Mouse (Mus musculus): ENCODE results near the gene Pappa. TPM values are rescaled to one million over a fixed set of nuclear protein-coding genes. Genes with fewer than 3 reads are reported as not detected.
A peak's percentile ranks its signal among the peaks of the same experiment; 100 is the strongest.

Gene Pappa
- polyA plus RNA-seq, 1 experiment from 2014 or later, result 0.50 TPM

DNA sequence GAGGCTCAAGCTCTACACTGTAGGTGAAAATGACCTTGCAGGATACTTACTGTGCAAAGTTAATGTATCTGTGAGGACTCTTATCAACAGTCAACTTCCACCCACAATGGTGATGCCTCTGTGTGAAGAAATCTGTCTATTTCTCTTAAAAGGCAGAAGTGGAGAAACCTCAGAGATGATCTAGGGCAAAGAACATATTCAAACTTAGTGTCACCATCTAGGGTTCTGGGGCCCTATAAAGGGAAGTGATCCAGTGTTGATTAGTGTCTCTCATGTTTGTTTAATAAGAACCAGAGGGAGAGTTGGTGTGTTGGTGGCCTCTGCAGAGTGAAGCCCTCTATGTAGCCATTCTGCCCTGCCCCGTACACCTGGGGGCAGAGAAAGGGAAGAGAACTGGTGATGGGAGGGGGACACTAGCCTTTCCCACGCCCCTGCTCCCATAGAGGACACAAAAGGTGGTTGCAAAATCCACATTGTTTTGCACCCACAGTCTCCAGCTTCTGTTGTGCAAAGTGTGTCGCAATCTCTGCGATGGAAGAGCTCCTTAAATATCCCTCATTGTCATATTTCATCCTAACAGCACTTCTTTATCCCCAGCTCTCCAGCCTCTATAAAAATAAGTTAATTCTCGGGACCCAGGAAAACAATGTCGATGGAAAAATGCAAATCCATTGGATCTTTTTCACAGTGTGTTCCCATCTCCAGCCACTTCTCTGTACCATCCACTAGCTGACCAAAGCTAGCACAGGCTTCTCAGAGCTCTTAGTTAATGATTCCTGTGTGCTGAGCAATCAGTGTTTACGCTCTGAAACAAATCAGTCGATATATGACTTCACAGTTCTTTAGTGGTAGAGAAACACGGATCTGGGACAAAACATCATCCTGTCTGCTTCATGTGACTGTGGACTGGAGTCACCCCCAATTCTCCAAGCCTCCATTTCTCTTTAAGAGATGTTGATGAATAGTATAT lies 174.5 kb downstream of the Pappa start:
- no peak overlapping the region for H3K4me3 ChIP-seq
- H3K4me1 ChIP-seq (replicated peaks), result 0 out of 2 replicates have a peak, but pooled peaks cover 6% of the 10 kb centered on the region
- no peak overlapping the region for H3K9ac ChIP-seq
- no peak overlapping the region for H3K4me2 ChIP-seq
- no peaks in the 10 kb centered on the region for H3K9me3 ChIP-seq (replicated peaks)
- H3K27ac ChIP-seq, result no peak overlapping the region
- H3K36me3 ChIP-seq, result no peaks in the 10 kb centered on the region
- no peaks in the 10 kb centered on the region for H3K27me3 ChIP-seq
- WGBS, result 82% methylated on average over 9 of the region's 9 CpGs
- no peak for ATAC-seq (replicated peaks; ENCODE audit: insufficient number of reproducible peaks, insufficient read depth, low FRiP score, low read depth)

- 73% methylated on average over 1 of the region's 1 CpGs for WGBS
- Histone ChIP-seq H3K4me1 (replicated peaks) (0 out of 2 replicates have a peak, but pooled peaks cover 6% of the 10 kb centered on the region), H3K27ac (no peak overlapping the region), H3K4me2 (no peak overlapping the region), H3K27me3 (no peaks in the 10 kb centered on the region), H3K4me3 (no peak overlapping the region), H3K9ac (no peak overlapping the region), H3K36me3 (no peaks in the 10 kb centered on the region), H3K9me3 (replicated peaks) (no peaks in the 10 kb centered on the region)
- ATAC-seq (replicated peaks; ENCODE audit: insufficient number of reproducible peaks, insufficient read depth, low FRiP score, low read depth), result no peak
Observed at GRCm38 (mm10) chr4:65299365-65299764, 175.4 kb downstream of the Pappa start.

DNA sequence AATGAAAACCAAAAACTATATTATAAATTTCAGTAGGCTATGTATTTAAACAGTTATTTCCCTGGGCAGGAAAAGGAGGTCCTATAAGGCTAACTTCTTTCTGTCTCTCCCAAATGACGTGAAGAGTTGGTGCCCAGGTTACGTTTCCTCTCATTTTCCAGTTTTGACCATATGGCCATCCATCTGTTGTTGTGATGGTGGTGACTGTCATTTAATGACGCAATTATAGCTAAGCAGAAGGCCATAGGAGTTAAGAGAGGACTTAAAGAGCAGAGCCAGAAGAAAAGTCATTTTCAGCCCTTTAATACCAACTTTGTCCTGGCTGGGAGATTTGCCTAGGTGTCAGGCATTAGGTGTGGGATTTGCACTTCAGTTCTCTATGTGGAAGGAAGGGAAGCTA lies 176.5 kb downstream of the Pappa start:
- H3K9ac ChIP-seq, result no peak overlapping the region
- no peaks in the 10 kb centered on the region for H3K36me3 ChIP-seq
- no peak for ATAC-seq (replicated peaks; ENCODE audit: insufficient number of reproducible peaks, insufficient read depth, low FRiP score, low read depth)
- H3K4me2 ChIP-seq, result no peak overlapping the region
- 0 out of 2 replicates have a peak, but pooled peaks cover 6% of the 10 kb centered on the region for H3K4me1 ChIP-seq (replicated peaks)
- WGBS, result 77% methylated on average over 3 of the region's 3 CpGs
- H3K9me3 ChIP-seq (replicated peaks), result no peaks in the 10 kb centered on the region
- no peak overlapping the region for H3K4me3 ChIP-seq
- no peak overlapping the region for H3K27ac ChIP-seq
- H3K27me3 ChIP-seq, result no peaks in the 10 kb centered on the region

DNA sequence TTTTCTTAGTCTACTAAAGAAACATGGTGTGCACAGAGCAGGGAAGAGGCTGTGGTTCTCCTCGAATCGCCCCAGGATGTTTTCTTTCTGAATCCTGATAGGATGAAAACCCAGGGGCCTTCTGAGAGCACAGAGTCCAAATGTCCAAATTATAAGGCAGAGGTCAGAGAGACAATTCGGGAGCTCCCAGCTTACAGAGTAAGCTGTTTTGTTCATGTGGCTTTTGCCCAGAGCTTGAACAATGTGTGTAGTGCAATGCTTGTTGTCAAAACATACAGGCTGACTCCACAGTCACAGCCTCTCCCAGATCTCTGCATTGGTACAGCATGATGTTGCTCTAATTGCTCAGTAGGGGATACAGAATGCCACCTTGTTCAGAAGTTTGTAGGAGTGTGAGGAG lies 178.7 kb downstream of the Pappa start:
- ATAC-seq (replicated peaks; ENCODE audit: insufficient number of reproducible peaks, insufficient read depth, low FRiP score, low read depth), result no peak
- H3K36me3 ChIP-seq, result no peaks in the 10 kb centered on the region
- H3K9me3 ChIP-seq (replicated peaks), result no peaks in the 10 kb centered on the region
- no peak overlapping the region for H3K4me2 ChIP-seq
- H3K9ac ChIP-seq, result no peak overlapping the region
- no peak overlapping the region for H3K4me3 ChIP-seq
- H3K4me1 ChIP-seq (replicated peaks), result no peaks in the 10 kb centered on the region
- H3K27ac ChIP-seq, result no peak overlapping the region
- WGBS, result 57% methylated on average over 3 of the region's 3 CpGs
- H3K27me3 ChIP-seq, result no peaks in the 10 kb centered on the region

GRCm38 (mm10) chr4:65317877-65318525 lies 194.0 kb downstream of the Pappa start:
- Histone ChIP-seq H3K27me3 (no peaks in the 10 kb centered on the region), H3K4me3 (no peak overlapping the region), H3K9ac (no peak overlapping the region), H3K4me1 (replicated peaks) (no peaks in the 10 kb centered on the region), H3K27ac (no peak overlapping the region), H3K36me3 (no peaks in the 10 kb centered on the region), H3K9me3 (replicated peaks) (no peaks in the 10 kb centered on the region), H3K4me2 (no peak overlapping the region)
- WGBS, result 53% methylated on average over 10 of the region's 10 CpGs
- ATAC-seq (replicated peaks; ENCODE audit: insufficient number of reproducible peaks, insufficient read depth, low FRiP score, low read depth), result peak; percentile 67

- no peak for ATAC-seq (replicated peaks; ENCODE audit: insufficient number of reproducible peaks, insufficient read depth, low FRiP score, low read depth)
- Histone ChIP-seq H3K4me1 (replicated peaks) (no peaks in the 10 kb centered on the region), H3K36me3 (no peaks in the 10 kb centered on the region), H3K4me3 (no peak overlapping the region), H3K27ac (no peak overlapping the region), H3K9me3 (replicated peaks) (no peaks in the 10 kb centered on the region), H3K4me2 (no peak overlapping the region), H3K27me3 (no peaks in the 10 kb centered on the region), H3K9ac (no peak overlapping the region)
- WGBS, result 75% methylated on average over 4 of the region's 4 CpGs
Observed at GRCm38 (mm10) chr4:65321340-65321739, 197.4 kb downstream of the Pappa start.

- Histone ChIP-seq H3K4me1 (replicated peaks) (no peaks in the 10 kb centered on the region), H3K27me3 (no peaks in the 10 kb centered on the region), H3K36me3 (no peaks in the 10 kb centered on the region), H3K9me3 (replicated peaks) (no peaks in the 10 kb centered on the region), H3K4me2 (no peak overlapping the region), H3K9ac (no peak overlapping the region), H3K27ac (no peak overlapping the region), H3K4me3 (no peak overlapping the region)
- no peak for ATAC-seq (replicated peaks; ENCODE audit: insufficient number of reproducible peaks, insufficient read depth, low FRiP score, low read depth)
- WGBS, result 77% methylated on average over 1 of the region's 1 CpGs
Observed at GRCm38 (mm10) chr4:65321959-65322358, 198.0 kb downstream of the Pappa start.

GRCm38 (mm10) chr4:65325816-65326215 lies 201.8 kb downstream of the Pappa start:
- H3K4me3 ChIP-seq, result no peak overlapping the region
- H3K4me1 ChIP-seq (replicated peaks), result no peaks in the 10 kb centered on the region
- no peak overlapping the region for H3K27ac ChIP-seq
- no peak for ATAC-seq (replicated peaks; ENCODE audit: insufficient number of reproducible peaks, insufficient read depth, low FRiP score, low read depth)
- H3K27me3 ChIP-seq, result no peaks in the 10 kb centered on the region
- H3K36me3 ChIP-seq, result no peaks in the 10 kb centered on the region
- 89% methylated on average over 2 of the region's 2 CpGs for WGBS
- no peak overlapping the region for H3K4me2 ChIP-seq
- H3K9ac ChIP-seq, result no peak overlapping the region
- H3K9me3 ChIP-seq (replicated peaks), result no peaks in the 10 kb centered on the region

DNA sequence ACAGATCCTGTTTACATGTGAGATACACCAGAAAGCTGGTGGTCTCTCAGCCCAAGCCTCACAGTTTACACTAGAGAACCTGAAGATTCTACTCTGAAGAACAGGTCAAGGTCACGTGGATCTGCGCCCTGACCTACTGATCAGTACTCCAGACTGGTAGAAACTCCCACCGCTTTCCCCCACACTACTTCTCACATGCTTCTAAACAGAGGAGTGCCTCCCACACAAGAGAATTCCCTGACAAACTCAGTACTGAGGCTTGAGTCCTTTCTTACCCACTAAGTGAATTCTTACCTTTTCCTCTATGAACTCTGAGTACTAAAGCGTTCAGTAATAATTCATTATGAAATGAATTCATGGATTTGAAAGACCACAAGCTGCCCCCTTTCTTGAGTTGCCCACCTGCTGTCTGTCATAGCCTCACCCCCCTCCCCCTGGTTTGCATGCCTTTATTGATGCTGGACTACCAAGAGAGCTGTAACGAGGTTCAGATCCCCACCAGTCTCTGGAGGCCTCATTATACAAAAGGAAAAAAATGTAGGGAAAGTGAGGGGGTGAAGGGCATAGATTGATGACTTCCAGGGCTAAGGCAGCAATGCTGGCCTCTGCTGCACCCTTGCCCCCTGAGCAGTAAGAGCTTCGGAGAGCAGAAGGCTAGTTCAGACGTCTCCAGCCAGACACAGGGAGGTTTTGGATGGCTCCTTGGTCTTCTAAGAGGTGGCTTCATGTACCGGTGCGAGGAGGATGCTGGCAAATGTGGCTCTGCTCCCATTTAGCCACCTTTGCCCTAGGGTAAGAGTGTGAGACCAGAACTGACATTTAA lies 204.7 kb downstream of the Pappa start:
- no peaks in the 10 kb centered on the region for H3K36me3 ChIP-seq
- ATAC-seq (replicated peaks; ENCODE audit: insufficient number of reproducible peaks, insufficient read depth, low FRiP score, low read depth), result no peak
- WGBS, result 69% methylated on average over 9 of the region's 9 CpGs
- H3K9ac ChIP-seq, result no peak overlapping the region
- H3K4me3 ChIP-seq, result no peak overlapping the region
- H3K27me3 ChIP-seq, result no peaks in the 10 kb centered on the region
- H3K4me1 ChIP-seq (replicated peaks), result no peaks in the 10 kb centered on the region
- H3K27ac ChIP-seq, result no peak overlapping the region
- H3K4me2 ChIP-seq, result no peak overlapping the region
- H3K9me3 ChIP-seq (replicated peaks), result no peaks in the 10 kb centered on the region

DNA sequence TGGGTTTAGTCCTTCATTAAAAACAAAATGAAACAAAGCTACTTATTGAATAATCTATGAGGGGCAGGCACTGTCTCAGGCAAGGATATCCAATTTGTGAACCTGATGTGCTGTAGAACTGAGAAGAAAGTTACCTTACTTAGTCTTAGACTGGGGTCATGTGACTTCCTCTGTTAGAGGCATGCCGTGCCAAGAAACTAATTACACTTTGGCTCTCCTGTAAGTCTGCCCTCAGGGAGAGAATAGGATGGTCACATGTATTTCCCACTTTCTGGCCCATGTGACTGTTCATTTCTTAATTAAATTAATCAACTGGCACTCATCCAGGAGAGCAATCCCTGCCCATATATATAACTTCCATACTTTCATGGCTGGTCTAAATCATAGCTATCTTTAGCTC lies 209.7 kb downstream of the Pappa start:
- H3K36me3 ChIP-seq, result no peaks in the 10 kb centered on the region
- no peaks in the 10 kb centered on the region for H3K4me1 ChIP-seq (replicated peaks)
- H3K9me3 ChIP-seq (replicated peaks), result no peaks in the 10 kb centered on the region
- no peak overlapping the region for H3K4me2 ChIP-seq
- no peak overlapping the region for H3K4me3 ChIP-seq
- WGBS, result 44% methylated on average over 1 of the region's 1 CpGs
- no peak overlapping the region for H3K27ac ChIP-seq
- H3K9ac ChIP-seq, result no peak overlapping the region
- no peaks in the 10 kb centered on the region for H3K27me3 ChIP-seq
- no peak for ATAC-seq (replicated peaks; ENCODE audit: insufficient number of reproducible peaks, insufficient read depth, low FRiP score, low read depth)

DNA sequence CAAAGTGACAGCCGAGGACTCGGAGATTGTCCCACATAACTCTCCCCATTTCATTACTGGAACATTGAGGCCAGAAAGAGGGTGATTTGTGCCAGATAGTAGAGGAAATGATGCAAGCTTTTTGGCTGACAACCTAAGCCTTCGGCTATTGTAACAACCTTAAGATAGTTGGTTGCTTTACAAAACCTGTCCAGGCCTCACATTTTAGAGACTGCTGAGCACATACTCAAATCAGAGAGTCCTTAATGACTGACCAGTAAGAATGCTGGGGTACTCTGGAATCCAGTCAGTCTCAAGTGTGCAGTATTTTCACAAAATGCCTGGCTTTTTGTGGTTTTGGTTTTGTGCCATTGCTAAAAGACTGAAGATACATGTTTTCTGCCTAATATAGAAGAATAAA lies 217.8 kb downstream of the Pappa start:
- Histone ChIP-seq H3K27me3 (no peaks in the 10 kb centered on the region), H3K4me1 (replicated peaks) (no peaks in the 10 kb centered on the region), H3K4me2 (no peak overlapping the region), H3K36me3 (no peaks in the 10 kb centered on the region), H3K9me3 (replicated peaks) (no peaks in the 10 kb centered on the region), H3K27ac (no peak overlapping the region), H3K4me3 (no peak overlapping the region), H3K9ac (no peak overlapping the region)
- WGBS, result 67% methylated on average over 3 of the region's 3 CpGs
- ATAC-seq (replicated peaks; ENCODE audit: insufficient number of reproducible peaks, insufficient read depth, low FRiP score, low read depth), result no peak
